Mouse (Mus musculus) liver, adult 2 months (tissue): ENCODE results near the gene Ccdc148.

Source experiments
- CTCF ChIP-seq: fragments of 200-500 bp; IDR thresholded peaks from 2 replicates; pipeline ENCODE4 v1.5.1; 2011; ENCODE audit warnings: low read depth, low read length, control low read depth
- POLR2A ChIP-seq: fragments of 200-500 bp; IDR thresholded peaks from 2 replicates; pipeline ENCODE4 v1.6.1; 2011; ENCODE audit warnings: low read length, control low read depth; ENCODE audit not compliant: insufficient read depth; ENCODE audit errors: extremely low read depth

DNA sequence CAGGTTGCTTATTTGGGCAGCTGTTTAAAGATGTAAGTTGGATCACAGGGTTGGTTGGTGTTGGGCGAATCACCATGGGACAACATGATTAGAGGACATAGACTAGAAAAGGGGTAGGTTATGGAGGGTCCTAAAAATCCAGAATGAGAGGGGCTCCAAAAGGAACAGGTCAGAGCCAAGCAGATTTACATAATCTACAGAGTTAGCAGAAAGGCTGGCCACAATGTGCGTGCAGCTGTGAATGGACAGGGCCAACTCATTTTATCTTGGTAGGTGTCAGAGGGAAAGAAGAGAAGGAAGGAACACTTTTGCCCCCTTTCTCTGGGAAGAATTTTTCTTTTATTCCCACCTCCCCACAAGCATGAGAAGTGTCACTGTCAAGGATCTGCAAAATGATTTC, 204.1 kb downstream of the Ccdc148 start:
- TF ChIP-seq CTCF: no peak
- no peak for TF ChIP-seq POLR2A
